Mouse (Mus musculus) midbrain, embryonic 16.5 days (tissue): ENCODE data around the gene Pacsin1. TPM values are rescaled to one million over a fixed set of nuclear protein-coding genes. Genes with fewer than 3 reads are reported as not detected.

Experiments
- ATAC-seq: fragments of 200-750 bp; cut with Nextera tagmentation; 2 replicates; pipeline ENCODE4 v1.8.0; 2017; ENCODE audit warnings: moderate TSS enrichment
- H3K27ac ChIP-seq: fragments of 300-500 bp; sonication (generic); 2 replicates; pipeline ENCODE4 v1.5.1; 2014; ENCODE audit warnings: mild to moderate bottlenecking, low read length, mixed read lengths
- H3K27me3 ChIP-seq: fragments of 300-500 bp; sonication (generic); 2 replicates; pipeline ENCODE4 v1.6.1; 2014; ENCODE audit warnings: low read depth, low read length, mixed read lengths; ENCODE audit not compliant: control insufficient read depth, insufficient read depth
- H3K36me3 ChIP-seq: fragments of 300-500 bp; sonication (generic); 2 replicates; pipeline ENCODE4 v1.6.1; 2014; ENCODE audit warnings: mild to moderate bottlenecking, low read length, moderate library complexity, mixed read lengths; ENCODE audit not compliant: control insufficient read depth, insufficient read depth
- H3K4me1 ChIP-seq: fragments of 300-500 bp; sonication (generic); 2 replicates; pipeline ENCODE4 v1.6.1; 2014; ENCODE audit warnings: mild to moderate bottlenecking, low read length, mixed read lengths; ENCODE audit not compliant: control insufficient read depth, insufficient read depth
- H3K4me2 ChIP-seq: fragments of 300-500 bp; sonication (generic); 2 replicates; pipeline ENCODE4 v1.6.1; 2014; ENCODE audit warnings: mild to moderate bottlenecking, low read length, mixed read lengths
- H3K4me3 ChIP-seq: fragments of 300-500 bp; sonication (generic); 2 replicates; pipeline ENCODE4 v1.5.1; 2014; ENCODE audit warnings: low read depth, mild to moderate bottlenecking, low read length, moderate library complexity, mixed read lengths
- H3K9ac ChIP-seq: fragments of 300-500 bp; sonication (generic); 2 replicates; pipeline ENCODE4 v1.6.1; 2014; ENCODE audit warnings: low read depth, low read length, mixed read lengths
- H3K9me3 ChIP-seq: fragments of 300-500 bp; sonication (generic); replicated peaks from 2 replicates; pipeline ENCODE4 v1.6.1; 2014; ENCODE audit warnings: mild to moderate bottlenecking, low read length, mixed read lengths; ENCODE audit not compliant: control insufficient read depth, poor library complexity, severe bottlenecking
- WGBS: fragments of 180-500 bp; shearing (Covaris S2); extraction: QIAGEN DNeasy Blood & Tissue Kit; methylation state at CpG from one replicate; pipeline ENCODE4 v1.1.7; 2014; 5-methylcytosine and 5-hydroxymethylcytosine counted together
- polyA plus RNA-seq: library from polyadenylated mRNA; unstranded; fragments of >200 nt; fragmentation: Nextera tagmentation; extraction: Ambion mirVana; gene quantifications from 2 replicates; pipeline ENCODE4 v1.2.1, GENCODE M21; 2015

The Pacsin1 gene
- polyA plus RNA-seq, 1 experiment from 2014 or later: 67.7 TPM

DNA sequence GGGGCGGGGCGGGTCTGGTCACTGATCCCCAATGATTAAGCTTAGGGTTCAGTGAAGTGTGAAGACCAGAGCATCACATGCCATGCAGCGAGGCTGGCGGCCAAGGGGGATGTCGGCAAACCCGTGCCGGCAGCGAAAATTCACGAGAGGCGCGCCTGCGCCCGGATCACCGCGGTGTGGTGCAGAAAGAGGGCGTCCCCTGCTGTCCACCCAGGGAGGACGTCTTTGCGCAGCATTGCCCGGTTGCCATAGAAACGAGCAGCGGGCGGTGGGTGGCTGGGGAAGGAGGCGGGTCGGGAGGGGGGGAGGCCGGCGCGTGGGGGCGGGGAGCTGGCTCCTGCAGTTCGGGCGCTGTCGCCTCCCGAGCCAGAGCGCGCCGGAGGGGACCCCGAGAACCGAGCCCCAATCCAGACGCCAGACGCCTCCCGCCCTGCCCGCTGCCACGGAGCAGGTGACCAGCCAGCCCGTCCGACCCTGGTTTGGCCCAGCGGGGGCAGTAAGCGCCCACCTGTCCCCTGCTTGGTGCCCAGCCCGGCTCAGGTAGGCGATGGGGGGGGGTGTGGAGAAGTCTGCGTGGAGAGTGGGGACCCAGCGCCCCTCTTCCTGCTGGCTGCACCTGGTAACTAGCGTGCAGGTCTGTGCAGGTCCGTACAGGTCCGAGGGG is 29.7 kb downstream of the Pacsin1 start:
- H3K4me1 ChIP-seq: peaks cover 18% of the 10 kb centered on the region
- H3K27me3 ChIP-seq: no peaks in the 10 kb centered on the region
- H3K9ac ChIP-seq: peak overlapping the region; percentile 91
- peak; percentile 62 for ATAC-seq
- WGBS: under 1% methylated on average over 42 of the region's 53 CpGs
- H3K36me3 ChIP-seq: no peaks in the 10 kb centered on the region
- H3K4me3 ChIP-seq: peak overlapping the region; percentile 77
- H3K9me3 ChIP-seq: no peaks in the 10 kb centered on the region
- peak overlapping the region; percentile 58 for H3K27ac ChIP-seq
- peak overlapping the region; percentile 92 for H3K4me2 ChIP-seq

GRCm38 (mm10) chr17:27685550-27685913 is 30.2 kb downstream of the Pacsin1 start:
- Histone ChIP-seq H3K4me2 (peak overlapping the region; percentile 92), H3K4me3 (peak overlapping the region; percentile 77), H3K9me3 (no peaks in the 10 kb centered on the region), H3K36me3 (no peaks in the 10 kb centered on the region), H3K27ac (peak overlapping the region; percentile 58), H3K9ac (peak overlapping the region; percentile 91), H3K4me1 (peaks cover 18% of the 10 kb centered on the region), H3K27me3 (no peaks in the 10 kb centered on the region)
- 3% methylated on average over 11 of the region's 11 CpGs for WGBS
- ATAC-seq: peak; percentile 67

DNA sequence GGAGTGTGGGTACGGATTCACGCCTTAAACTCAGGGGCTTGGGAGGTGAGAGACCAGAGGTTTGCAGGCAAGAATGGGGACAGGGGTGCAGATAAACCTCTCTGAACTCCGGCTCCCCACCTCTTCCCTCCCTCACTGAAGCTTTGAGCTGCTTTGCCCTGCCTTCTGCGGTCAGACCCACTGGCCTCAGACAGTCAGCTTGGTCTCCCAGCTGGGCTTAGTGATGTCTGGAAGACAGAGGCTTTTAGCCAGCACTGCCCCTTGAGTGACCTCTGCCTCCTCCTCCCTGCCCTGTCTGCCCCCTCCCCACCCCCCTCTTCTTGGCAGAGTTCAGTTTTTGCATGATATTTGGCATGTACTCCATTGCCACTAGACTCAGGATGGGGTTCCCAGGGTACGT is 31.1 kb downstream of the Pacsin1 start:
- Histone ChIP-seq H3K4me1 (peaks cover 18% of the 10 kb centered on the region), H3K27me3 (no peaks in the 10 kb centered on the region), H3K36me3 (no peaks in the 10 kb centered on the region), H3K9ac (peak overlapping the region; percentile 91; the same call in 1 of the 2 replicates), H3K4me2 (peak overlapping the region; percentile 92), H3K27ac (no peak overlapping the region), H3K9me3 (no peaks in the 10 kb centered on the region), H3K4me3 (peak overlapping the region; percentile 77)
- WGBS: 41% methylated on average over 5 of the region's 5 CpGs
- no peak for ATAC-seq

GRCm38 (mm10) chr17:27690993-27691693 is 35.8 kb downstream of the Pacsin1 start:
- Histone ChIP-seq H3K4me1 (peaks cover 9% of the 10 kb centered on the region), H3K4me2 (no peak overlapping the region), H3K27me3 (no peaks in the 10 kb centered on the region), H3K9ac (no peak overlapping the region), H3K4me3 (no peak overlapping the region), H3K27ac (no peak overlapping the region), H3K9me3 (no peaks in the 10 kb centered on the region), H3K36me3 (no peaks in the 10 kb centered on the region)
- 77% methylated on average over 14 of the region's 14 CpGs for WGBS
- ATAC-seq: 0 out of 2 replicates have a peak, but pooled peaks have one; percentile 12

DNA sequence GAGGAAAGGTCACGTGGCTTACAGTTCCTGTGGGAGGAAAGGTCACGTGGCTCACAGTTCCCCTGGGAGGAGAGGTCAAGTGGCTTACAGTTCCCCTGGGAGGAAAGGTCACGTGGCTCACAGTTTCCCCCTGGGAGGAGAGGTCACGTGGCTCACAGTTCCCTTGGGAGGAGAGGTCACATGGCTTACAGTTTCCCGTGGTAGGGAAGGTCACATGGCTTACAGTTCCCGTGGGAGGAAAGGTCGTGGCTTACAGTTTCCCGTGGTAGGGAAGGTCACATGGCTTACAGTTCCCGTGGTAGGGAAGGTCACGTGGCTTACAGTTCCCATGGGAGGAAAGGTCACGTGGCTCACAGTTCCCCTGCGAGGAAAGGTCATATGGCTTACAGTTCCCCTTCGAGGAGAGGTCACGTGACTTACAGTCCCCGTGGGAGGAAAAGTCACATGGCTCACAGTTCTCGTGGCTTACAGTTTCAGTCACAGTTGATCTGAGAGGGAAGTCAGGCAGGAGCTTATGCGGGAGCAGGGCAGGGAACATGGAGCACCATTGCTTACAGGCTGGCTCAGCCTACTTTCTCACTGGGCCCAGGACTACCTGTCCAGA is 44.4 kb downstream of the Pacsin1 start:
- no peaks in the 10 kb centered on the region for H3K27me3 ChIP-seq
- ATAC-seq: no peak
- H3K4me2 ChIP-seq: no peak overlapping the region
- WGBS: 89% methylated on average over 17 of the region's 17 CpGs
- H3K4me3 ChIP-seq: no peak overlapping the region
- no peaks in the 10 kb centered on the region; the same call in 1 of the 2 replicates for H3K9me3 ChIP-seq
- H3K27ac ChIP-seq: no peak overlapping the region
- H3K9ac ChIP-seq: no peak overlapping the region
- peaks cover 9% of the 10 kb centered on the region for H3K4me1 ChIP-seq
- no peaks in the 10 kb centered on the region for H3K36me3 ChIP-seq

GRCm38 (mm10) chr17:27700812-27701211 is 45.5 kb downstream of the Pacsin1 start:
- H3K4me2 ChIP-seq: no peak overlapping the region
- no peaks in the 10 kb centered on the region for H3K36me3 ChIP-seq
- H3K4me3 ChIP-seq: no peak overlapping the region
- 0 out of 2 replicates have a peak, but pooled peaks cover 2% of the 10 kb centered on the region for H3K27me3 ChIP-seq
- WGBS: 45% methylated on average over 2 of the region's 2 CpGs
- H3K4me1 ChIP-seq: peaks cover 9% of the 10 kb centered on the region
- H3K9ac ChIP-seq: no peak overlapping the region
- no peak overlapping the region for H3K27ac ChIP-seq
- no peaks in the 10 kb centered on the region; the same call in 1 of the 2 replicates for H3K9me3 ChIP-seq
- no peak for ATAC-seq

- H3K27me3 ChIP-seq: 0 out of 2 replicates have a peak, but pooled peaks cover 4% of the 10 kb centered on the region
- no peak overlapping the region for H3K4me3 ChIP-seq
- 0 out of 2 replicates have a peak overlapping the region, but pooled peaks have one; percentile 30 for H3K9ac ChIP-seq
- no peak overlapping the region for H3K4me2 ChIP-seq
- H3K9me3 ChIP-seq: no peaks in the 10 kb centered on the region; the same call in 1 of the 2 replicates
- peaks cover 9% of the 10 kb centered on the region for H3K4me1 ChIP-seq
- ATAC-seq: no peak
- H3K36me3 ChIP-seq: 0 out of 2 replicates have a peak, but pooled peaks cover 2% of the 10 kb centered on the region
- 68% methylated on average over 6 of the region's 6 CpGs for WGBS
- 0 out of 2 replicates have a peak overlapping the region, but pooled peaks have one; percentile 33 for H3K27ac ChIP-seq
Measured at GRCm38 (mm10) chr17:27701856-27702255, 46.5 kb downstream of the Pacsin1 start.

- WGBS: 1% methylated on average over 33 of the region's 34 CpGs
- no peak for ATAC-seq
- H3K9me3 ChIP-seq: no peaks in the 10 kb centered on the region; the same call in 1 of the 2 replicates
- 0 out of 2 replicates have a peak, but pooled peaks cover 4% of the 10 kb centered on the region for H3K27me3 ChIP-seq
- peak overlapping the region; percentile 54; the same call in 1 of the 2 replicates for H3K9ac ChIP-seq
- H3K27ac ChIP-seq: 0 out of 2 replicates have a peak overlapping the region, but pooled peaks have one; percentile 22
- no peak overlapping the region for H3K4me3 ChIP-seq
- peaks cover 9% of the 10 kb centered on the region for H3K4me1 ChIP-seq
- H3K36me3 ChIP-seq: 0 out of 2 replicates have a peak, but pooled peaks cover 2% of the 10 kb centered on the region
- peak overlapping the region; percentile 46 for H3K4me2 ChIP-seq
Measured at GRCm38 (mm10) chr17:27702518-27702917, 47.2 kb downstream of the Pacsin1 start.
